Mouse (Mus musculus) olfactory bulb, adult 2 months (tissue): Measurements from ENCODE around the gene Oxct1.

Source experiments
- CTCF ChIP-seq: fragments of 200-500 bp; IDR thresholded peaks from 2 replicates; pipeline ENCODE4 v1.5.1; 2012; ENCODE audit warnings: low read depth, mild to moderate bottlenecking, low read length, moderate library complexity; ENCODE audit not compliant: insufficient read depth
- POLR2A ChIP-seq: fragments of 200-500 bp; IDR thresholded peaks from 2 replicates; pipeline ENCODE4 v1.6.1; 2012; ENCODE audit warnings: mild to moderate bottlenecking, low read depth, low read length, moderate library complexity; ENCODE audit not compliant: insufficient read depth

- TF ChIP-seq POLR2A (no peak), CTCF (no peak)
These were observed 41.2 kb downstream of the Oxct1 start for GRCm38 (mm10) chr15:4067273-4067990.
